Mouse (Mus musculus) adipocyte (in vitro differentiated cells): ENCODE measurements around the gene Zfp37.
A peak's percentile ranks its signal among the peaks of the same experiment; 100 is the strongest.
"Not testable (repeated sequence)": the region's sequence is repeated elsewhere in the genome, so short reads cannot be mapped to it uniquely, and the experiment has no call there.

Experiments used
- DNase-seq: peaks from one replicate; pipeline ENCODE4 v3.0.0-alpha.2; 2016; ENCODE audit warnings: low spot score

The Zfp37 gene

DNA sequence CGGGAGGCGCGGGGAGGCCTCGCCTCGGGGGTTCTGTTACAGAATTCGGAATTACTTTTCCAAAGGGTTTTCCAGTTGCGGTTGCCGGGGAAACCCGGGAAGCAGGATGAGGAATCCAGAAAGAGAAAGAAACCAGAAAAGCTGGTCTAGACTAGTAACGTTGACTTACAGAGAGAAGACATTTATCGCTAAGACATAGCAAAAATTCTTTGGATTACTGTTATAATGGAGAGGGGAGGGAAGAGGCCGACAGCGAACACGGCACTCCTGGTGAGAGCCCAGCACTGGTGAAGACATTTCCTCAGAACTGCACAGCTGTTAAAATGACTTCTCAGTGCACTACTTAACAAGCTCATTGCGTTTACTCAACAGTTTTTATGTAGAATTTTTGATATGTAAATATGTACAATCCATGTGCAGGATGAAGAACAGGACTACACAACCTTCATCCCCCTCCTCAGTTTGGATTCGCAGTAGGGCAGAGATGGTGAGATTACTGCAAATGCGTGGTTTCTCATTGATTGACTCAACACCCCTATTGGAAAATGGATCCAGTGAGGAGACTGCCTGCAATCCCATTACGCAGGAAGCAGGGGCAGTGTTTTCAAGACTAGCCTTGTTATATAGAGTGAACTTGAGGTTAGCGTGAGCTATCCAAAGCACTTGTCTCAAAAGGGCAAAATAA, 22.0 kb downstream of the Zfp37 start:
- DNase-seq, result no peak

GRCm38 (mm10) chr4:62207851-62208695, 22.8 kb downstream of the Zfp37 start:
- peak; percentile 81 for DNase-seq

DNA sequence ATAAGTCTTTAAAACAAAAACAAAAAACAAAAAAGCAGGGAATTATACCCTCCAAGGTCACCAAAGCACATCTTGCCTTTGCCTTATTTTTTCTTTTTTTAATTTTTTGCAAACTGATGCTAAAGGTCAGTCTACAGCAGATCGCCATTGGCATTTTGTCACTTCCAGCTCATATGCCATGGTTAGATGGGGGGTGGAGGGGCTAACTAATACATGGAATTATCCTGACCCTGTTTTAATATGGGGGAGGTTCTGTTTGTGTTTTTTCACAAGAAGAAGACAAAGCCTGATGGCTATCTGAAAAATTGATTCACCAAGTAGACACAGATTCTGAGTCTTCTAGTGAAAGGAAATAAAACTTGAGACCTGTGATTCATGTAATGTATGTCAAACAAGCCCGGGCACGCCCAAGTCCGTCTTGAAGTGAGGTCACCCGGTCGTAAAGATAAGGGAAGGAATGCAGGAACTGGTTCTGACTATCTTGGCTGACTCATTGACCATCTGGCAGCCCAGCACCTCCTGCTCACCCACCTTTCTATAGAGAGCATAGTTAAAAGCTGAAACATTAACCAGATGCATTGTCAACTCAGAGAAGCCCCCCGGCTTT, 30.8 kb downstream of the Zfp37 start:
- DNase-seq, result no peak

DNA sequence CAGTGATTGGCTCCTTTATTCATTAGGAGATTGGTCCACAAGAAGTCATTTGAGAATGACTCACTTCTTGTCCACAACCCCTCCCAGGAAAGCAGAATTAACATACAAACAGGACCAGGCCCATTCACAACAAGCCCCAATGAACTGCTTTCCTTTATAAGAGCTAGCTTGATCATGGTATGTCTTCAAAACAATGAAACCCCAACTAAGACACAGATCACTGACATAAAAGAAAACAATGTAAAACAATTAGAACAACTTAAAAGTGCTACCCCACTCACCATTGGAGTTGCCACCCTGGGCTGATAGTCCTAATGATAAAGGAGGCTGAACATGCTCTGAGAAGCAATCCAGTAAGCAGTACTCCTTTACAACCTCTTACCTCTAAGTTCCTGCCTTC, 42.1 kb downstream of the Zfp37 start:
- DNase-seq, result no peak

DNA sequence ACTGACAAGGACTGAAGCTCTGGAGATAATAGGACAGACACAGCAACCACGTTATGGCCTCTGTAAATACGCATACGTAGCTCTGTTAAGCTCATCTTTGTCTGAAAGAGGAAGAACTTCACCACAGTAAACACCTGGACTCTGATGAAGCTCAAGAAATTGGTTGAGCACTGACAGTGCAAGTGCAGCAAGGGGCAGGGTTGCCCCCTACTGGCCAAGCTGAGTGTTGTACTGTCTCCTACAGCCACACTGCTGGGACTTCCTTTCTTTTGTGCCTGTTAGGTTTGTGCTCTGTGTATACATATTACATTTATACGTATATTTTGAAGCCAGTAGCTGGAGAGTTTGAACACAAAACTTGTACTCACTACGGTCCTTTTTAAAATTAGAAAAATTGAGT, 53.6 kb downstream of the Zfp37 start:
- DNase-seq, result peak; percentile 8

DNA sequence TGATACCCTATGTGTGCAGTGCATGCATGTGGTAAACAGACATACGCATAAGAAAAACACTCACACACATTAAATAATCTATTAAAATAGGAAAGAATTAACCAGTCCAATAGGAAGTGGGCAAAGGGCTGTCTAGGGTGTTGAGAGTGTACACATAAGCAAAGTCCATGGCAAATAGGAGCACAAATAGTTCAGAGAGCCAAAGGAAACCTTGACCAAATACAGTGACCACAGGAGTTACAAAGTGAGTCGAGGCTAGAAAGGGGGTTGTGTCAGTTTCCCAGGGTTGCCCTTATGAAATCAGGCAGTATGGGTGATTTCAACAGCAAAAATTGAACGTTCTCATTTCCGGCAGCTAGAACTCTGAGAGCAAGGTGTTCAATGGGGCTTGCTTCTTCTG, 56.4 kb downstream of the Zfp37 start:
- DNase-seq, result no peak

- not testable (repeated sequence) for DNase-seq
These were observed 63.2 kb downstream of the Zfp37 start for GRCm38 (mm10) chr4:62167636-62168035.

DNA sequence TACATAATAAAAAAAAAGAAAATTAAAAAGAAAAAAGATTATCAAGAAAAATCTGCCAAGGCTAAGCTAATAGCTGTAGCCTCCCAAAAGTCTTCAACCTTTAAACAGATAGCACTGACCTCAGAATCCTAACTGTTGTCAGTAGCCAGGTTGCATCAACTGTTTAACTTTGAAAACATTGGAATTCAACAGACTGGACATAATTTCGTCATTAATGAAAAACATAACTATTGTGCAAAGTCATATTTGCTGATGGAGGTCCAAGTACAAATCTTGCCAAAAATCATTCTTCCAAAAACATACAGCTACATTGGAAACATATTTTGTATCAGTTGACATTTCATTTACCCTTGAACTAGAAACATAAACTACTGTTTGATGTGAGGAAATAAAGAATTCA, 72.4 kb downstream of the Zfp37 start:
- DNase-seq, result no peak

DNA sequence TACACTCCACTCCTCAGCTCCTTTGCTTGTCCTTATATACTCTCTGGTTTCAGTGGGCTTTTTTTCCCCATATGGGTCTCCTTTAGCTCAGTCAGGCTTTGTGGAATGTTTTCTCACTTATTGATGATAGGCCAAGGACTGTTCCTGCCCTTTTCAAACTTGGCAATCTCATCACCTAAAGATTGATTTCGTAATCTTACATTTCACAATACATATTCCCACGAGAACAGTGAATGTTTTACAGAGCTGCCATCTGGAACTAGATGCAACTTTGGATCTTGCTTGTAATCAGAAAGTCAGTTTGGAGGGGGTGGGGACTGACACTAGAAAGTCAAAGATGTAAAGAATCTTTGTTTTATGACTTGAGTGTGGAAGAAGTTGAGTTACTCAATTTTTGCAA, 80.0 kb downstream of the Zfp37 start, which contains the start of gene Mup21:
TSS of gene Mup21 (minus strand) at position 53 of the 400 bp plus-strand sequence.
- peak; percentile 33 for DNase-seq
